Mouse (Mus musculus): ENCODE data around the gene 0610030E20Rik. TPM values are rescaled to one million over a fixed set of nuclear protein-coding genes. Genes with fewer than 3 reads are reported as not detected.

0610030E20Rik gene
- polyA plus RNA-seq, 1 experiment from 2014 or later: 17.8 TPM

DNA sequence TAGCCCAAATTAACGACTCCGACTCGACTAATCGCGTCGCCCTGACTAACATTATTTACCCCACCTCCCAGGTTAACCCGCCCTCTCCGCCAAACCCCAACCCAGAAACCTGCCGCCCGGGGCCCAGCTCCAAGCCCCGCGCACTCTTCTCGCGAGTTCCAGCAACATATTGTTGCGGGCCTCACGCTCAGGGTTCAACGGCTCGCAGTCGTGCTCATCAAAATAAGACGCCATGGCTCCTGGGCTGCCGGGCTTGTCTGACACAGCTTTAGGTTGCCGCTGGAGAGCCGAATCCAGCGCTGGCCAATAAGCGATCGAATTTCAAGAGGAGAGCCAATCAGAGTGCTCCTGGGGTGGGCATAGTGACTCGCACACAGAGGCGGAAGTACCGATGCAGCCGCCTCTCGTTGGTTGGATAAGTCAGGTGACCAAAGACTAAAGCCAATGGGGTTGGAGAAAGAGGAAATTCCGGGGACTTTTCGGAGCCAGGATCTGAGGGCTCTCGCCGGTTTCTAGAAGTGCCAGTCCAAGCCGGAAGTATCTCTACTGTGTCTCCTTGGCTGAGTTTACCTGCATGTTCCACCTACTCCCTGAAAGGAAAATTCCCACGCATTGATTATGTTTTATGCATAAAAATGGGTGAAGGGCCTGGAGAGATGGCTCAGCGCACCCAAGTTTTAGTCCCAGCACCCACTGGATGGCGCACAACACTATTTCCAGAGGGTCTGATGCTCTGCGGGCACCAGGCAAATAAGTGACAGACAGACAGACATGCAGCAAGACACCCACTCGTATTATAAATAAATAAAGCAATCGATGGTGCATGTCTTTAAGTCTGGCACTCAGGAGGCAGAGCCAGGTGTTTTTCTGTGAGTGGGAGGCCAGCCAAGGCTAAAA, 15.3 kb downstream of the 0610030E20Rik start:
- ATAC-seq: peak; percentile 95
- WGBS (ENCODE audit: insufficient replicate concordance): under 1% methylated on average over 42 of the region's 42 CpGs

DNA sequence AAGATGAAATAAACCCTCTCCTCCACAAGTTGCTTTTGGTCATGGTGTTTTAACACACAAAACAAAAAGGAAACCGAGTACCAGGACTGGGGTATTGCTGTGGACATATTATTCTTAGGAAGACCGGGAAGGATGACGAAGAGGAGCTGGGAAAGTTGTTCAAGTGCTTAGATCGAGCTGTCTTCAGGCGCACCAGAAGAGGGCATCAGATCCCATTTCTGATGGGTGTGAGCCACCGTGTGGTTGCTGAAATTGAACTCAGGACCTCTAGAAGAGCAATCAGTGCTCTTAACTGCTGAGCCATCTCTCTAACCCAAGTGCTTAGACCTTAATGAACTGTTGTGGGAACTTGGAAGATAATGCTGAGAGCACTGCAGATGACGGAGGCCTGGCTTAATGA, 16.9 kb downstream of the 0610030E20Rik start:
- no peak overlapping the region for H3K27ac ChIP-seq
- H3K27me3 ChIP-seq (replicated peaks): no peaks in the 10 kb centered on the region
- H3K4me1 ChIP-seq: peaks cover 42% of the 10 kb centered on the region
- no peak overlapping the region for H3K9ac ChIP-seq
- peaks cover 30% of the 10 kb centered on the region for H3K36me3 ChIP-seq
- no peak overlapping the region for H3K4me3 ChIP-seq
- H3K9me3 ChIP-seq (replicated peaks): no peaks in the 10 kb centered on the region
- no peak for ATAC-seq
- H3K4me2 ChIP-seq: no peak overlapping the region
- WGBS (ENCODE audit: insufficient replicate concordance): 39% methylated on average over 7 of the region's 7 CpGs

More for the DNA sequence above, 15.3 kb downstream of the 0610030E20Rik start:
- H3K4me1 ChIP-seq: peaks cover 58% of the 10 kb centered on the region
- peak overlapping the region; percentile 92 for H3K27ac ChIP-seq
- peaks cover under 1% of the 10 kb centered on the region; the same call in 1 of the 2 replicates for H3K27me3 ChIP-seq (replicated peaks)
- H3K9ac ChIP-seq: peak overlapping the region; percentile 84
- H3K36me3 ChIP-seq: peaks cover 36% of the 10 kb centered on the region
- H3K4me2 ChIP-seq: peak overlapping the region; percentile 82
- H3K9me3 ChIP-seq (replicated peaks): no peaks in the 10 kb centered on the region
- H3K4me3 ChIP-seq: peak overlapping the region; percentile 77

DNA sequence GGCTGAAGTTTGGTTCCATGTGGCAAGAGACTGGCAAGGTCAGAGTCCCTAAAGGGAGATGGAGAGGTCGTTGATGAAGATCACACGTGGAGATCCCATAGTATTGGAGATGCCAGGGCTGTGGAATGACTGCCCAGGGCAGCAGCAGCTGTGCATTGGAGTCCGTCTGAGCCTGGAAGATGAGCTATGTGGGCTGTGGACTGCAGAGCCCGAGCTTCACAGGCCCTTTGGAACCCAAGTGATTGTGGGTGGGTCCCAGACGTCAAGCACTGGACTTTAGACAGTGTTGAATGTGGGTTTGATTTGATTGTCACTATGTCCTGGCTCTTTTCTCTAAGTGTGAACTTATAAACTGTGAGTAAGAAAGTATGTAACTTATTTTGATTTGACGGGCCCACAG, 17.9 kb downstream of the 0610030E20Rik start:
- no peak overlapping the region for H3K4me3 ChIP-seq
- peaks cover 30% of the 10 kb centered on the region for H3K36me3 ChIP-seq
- no peak overlapping the region for H3K4me2 ChIP-seq
- no peak overlapping the region for H3K9ac ChIP-seq
- H3K27ac ChIP-seq: no peak overlapping the region
- H3K4me1 ChIP-seq: peaks cover 41% of the 10 kb centered on the region
- H3K27me3 ChIP-seq (replicated peaks): no peaks in the 10 kb centered on the region
- 60% methylated on average over 6 of the region's 6 CpGs for WGBS (ENCODE audit: insufficient replicate concordance)
- no peaks in the 10 kb centered on the region for H3K9me3 ChIP-seq (replicated peaks)
- no peak for ATAC-seq

DNA sequence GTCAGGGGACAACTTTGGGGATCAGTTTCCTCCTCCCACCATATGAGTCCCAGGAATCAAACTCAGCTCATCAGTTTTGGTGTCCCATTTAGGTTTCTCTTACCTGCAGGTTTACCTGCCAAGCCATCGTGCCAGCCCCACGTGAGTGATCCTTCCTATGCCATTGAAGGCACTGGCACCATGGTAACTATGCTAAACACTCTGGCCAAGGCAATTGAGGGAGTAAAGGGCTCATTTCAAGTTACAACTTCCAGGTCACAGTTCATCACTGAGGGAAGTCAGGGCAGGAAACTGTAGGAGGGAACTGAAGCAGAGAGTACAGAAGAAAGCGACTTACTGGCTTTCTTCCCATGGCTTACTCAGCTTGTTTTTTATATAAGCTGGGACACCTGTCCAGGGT, 19.2 kb downstream of the 0610030E20Rik start:
- H3K4me1 ChIP-seq: peaks cover 41% of the 10 kb centered on the region
- no peaks in the 10 kb centered on the region for H3K27me3 ChIP-seq (replicated peaks)
- H3K9me3 ChIP-seq (replicated peaks): no peaks in the 10 kb centered on the region
- H3K4me3 ChIP-seq: no peak overlapping the region
- H3K36me3 ChIP-seq: peaks cover 20% of the 10 kb centered on the region
- no peak for ATAC-seq
- H3K27ac ChIP-seq: no peak overlapping the region
- no peak overlapping the region for H3K9ac ChIP-seq
- 56% methylated on average over 3 of the region's 3 CpGs for WGBS (ENCODE audit: insufficient replicate concordance)
- no peak overlapping the region for H3K4me2 ChIP-seq

GRCm38 (mm10) chr6:72366844-72367443, 19.8 kb downstream of the 0610030E20Rik start, which contains the start of gene Rnf181:
Rnf181 (minus strand) TSS chr6:72366956.
- H3K9ac ChIP-seq: no peak within 1 kb of the TSS
- 66% methylated on average over 4 of the region's 4 CpGs for WGBS (ENCODE audit: insufficient replicate concordance)
- ATAC-seq: no peak
- no peak within 1 kb of the TSS for H3K27ac ChIP-seq
- no peaks in the 10 kb centered on the region for H3K9me3 ChIP-seq (replicated peaks)
- no peak within 1 kb of the TSS for H3K4me2 ChIP-seq
- H3K27me3 ChIP-seq (replicated peaks): no peaks in the 10 kb centered on the region
- H3K4me1 ChIP-seq: peaks cover 41% of the 10 kb centered on the region
- no peak within 1 kb of the TSS for H3K4me3 ChIP-seq
- peaks cover 20% of the 10 kb centered on the region for H3K36me3 ChIP-seq

GRCm38 (mm10) chr6:72367460-72367974, 20.4 kb downstream of the 0610030E20Rik start:
- Histone ChIP-seq H3K9ac (no peak overlapping the region), H3K4me1 (peaks cover 46% of the 10 kb centered on the region), H3K4me2 (no peak overlapping the region), H3K9me3 (replicated peaks) (no peaks in the 10 kb centered on the region), H3K27ac (no peak overlapping the region), H3K27me3 (replicated peaks) (no peaks in the 10 kb centered on the region), H3K4me3 (no peak overlapping the region), H3K36me3 (peaks cover 24% of the 10 kb centered on the region)
- 72% methylated on average over 4 of the region's 4 CpGs for WGBS (ENCODE audit: insufficient replicate concordance)
- no peak for ATAC-seq

DNA sequence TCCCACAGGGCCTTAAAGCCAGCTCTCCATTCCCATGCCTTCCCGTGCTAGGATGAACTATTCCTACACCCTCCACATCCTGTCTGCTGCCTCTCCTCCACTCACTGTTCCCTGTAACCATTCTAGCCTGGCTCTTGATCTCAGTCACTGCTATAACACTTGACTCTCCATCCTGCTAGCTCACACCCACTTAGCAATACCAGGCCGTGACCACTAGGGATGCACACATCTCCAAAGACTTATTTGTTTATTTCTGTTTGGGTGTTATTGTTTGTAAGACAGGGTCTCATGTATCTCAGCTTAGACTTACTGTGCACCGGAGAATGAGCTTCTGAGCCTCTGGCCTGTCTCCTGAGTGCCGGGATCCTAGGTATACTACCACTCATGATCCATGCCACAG, 22.4 kb downstream of the 0610030E20Rik start:
- H3K4me1 ChIP-seq: peaks cover 53% of the 10 kb centered on the region
- H3K4me3 ChIP-seq: no peak overlapping the region

DNA sequence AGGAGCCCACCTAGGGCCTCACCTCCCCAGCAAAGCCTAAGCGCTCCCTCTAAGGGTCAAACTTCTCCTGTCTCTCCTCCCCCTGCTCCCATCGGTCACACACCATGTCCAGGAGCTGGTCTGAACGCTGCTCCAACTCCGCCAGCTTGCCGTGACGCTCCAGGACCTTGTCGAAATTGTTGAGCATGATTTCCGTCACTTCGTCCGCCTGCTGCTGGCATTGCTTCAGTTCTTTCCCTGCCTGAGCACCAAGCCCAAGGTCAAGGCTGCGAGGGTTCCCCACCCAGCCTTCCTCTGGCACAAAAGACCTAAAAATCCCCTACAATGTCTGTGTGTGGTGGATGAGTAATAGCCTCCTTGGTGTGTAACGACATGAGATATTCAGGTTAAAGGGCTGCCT, 23.0 kb downstream of the 0610030E20Rik start:
- no peak overlapping the region for H3K4me2 ChIP-seq
- H3K36me3 ChIP-seq: peaks cover 24% of the 10 kb centered on the region
- WGBS (ENCODE audit: insufficient replicate concordance): 78% methylated on average over 12 of the region's 12 CpGs
- no peak overlapping the region for H3K9ac ChIP-seq
- H3K27me3 ChIP-seq (replicated peaks): no peaks in the 10 kb centered on the region
- H3K9me3 ChIP-seq (replicated peaks): no peaks in the 10 kb centered on the region
- H3K27ac ChIP-seq: no peak overlapping the region
- no peak for ATAC-seq
- H3K4me1 ChIP-seq: peaks cover 58% of the 10 kb centered on the region
- H3K4me3 ChIP-seq: no peak overlapping the region

More for the DNA sequence above, 22.4 kb downstream of the 0610030E20Rik start:
- Histone ChIP-seq H3K27ac (no peak overlapping the region), H3K27me3 (replicated peaks) (no peaks in the 10 kb centered on the region), H3K4me2 (no peak overlapping the region), H3K9me3 (replicated peaks) (no peaks in the 10 kb centered on the region), H3K9ac (no peak overlapping the region), H3K36me3 (peaks cover 24% of the 10 kb centered on the region)
- WGBS (ENCODE audit: insufficient replicate concordance): 76% methylated on average over 4 of the region's 4 CpGs
- no peak for ATAC-seq

- H3K4me2 ChIP-seq: no peak overlapping the region
- WGBS (ENCODE audit: insufficient replicate concordance): 67% methylated on average over 5 of the region's 5 CpGs
- H3K9ac ChIP-seq: no peak overlapping the region
- peaks cover 69% of the 10 kb centered on the region for H3K4me1 ChIP-seq
- peak overlapping the region; percentile 53 for H3K27ac ChIP-seq
- no peak for ATAC-seq
- no peak overlapping the region for H3K4me3 ChIP-seq
- no peaks in the 10 kb centered on the region for H3K9me3 ChIP-seq (replicated peaks)
- H3K27me3 ChIP-seq (replicated peaks): no peaks in the 10 kb centered on the region
- H3K36me3 ChIP-seq: peaks cover 32% of the 10 kb centered on the region
Observed at GRCm38 (mm10) chr6:72371147-72371546, 24.0 kb downstream of the 0610030E20Rik start.

DNA sequence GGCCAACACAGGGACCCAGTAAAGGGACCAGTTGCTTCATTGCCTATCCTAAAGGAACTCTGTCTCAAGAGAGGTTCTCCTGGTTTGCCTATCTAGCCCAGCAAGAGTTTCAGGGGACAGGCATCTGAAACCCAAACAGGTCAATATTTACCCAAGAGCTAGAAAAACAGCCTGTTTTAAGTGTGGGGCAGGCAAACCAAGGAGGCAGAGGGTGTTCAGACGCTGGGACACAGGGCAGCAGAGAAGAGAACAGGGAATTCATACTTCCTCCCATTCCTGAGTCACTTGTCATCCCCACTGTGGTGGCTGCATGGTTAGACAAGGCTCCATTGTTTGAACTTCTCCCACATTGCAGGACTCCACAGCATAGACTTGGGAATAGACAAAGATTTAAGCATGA, 24.5 kb downstream of the 0610030E20Rik start:
- H3K27me3 ChIP-seq (replicated peaks): no peaks in the 10 kb centered on the region
- peaks cover 34% of the 10 kb centered on the region for H3K36me3 ChIP-seq
- H3K9ac ChIP-seq: no peak overlapping the region
- H3K4me3 ChIP-seq: no peak overlapping the region
- WGBS (ENCODE audit: insufficient replicate concordance): 52% methylated on average over 1 of the region's 1 CpGs
- H3K9me3 ChIP-seq (replicated peaks): no peaks in the 10 kb centered on the region
- H3K27ac ChIP-seq: peak overlapping the region; percentile 53
- no peak overlapping the region for H3K4me2 ChIP-seq
- ATAC-seq: no peak
- peaks cover 73% of the 10 kb centered on the region for H3K4me1 ChIP-seq

DNA sequence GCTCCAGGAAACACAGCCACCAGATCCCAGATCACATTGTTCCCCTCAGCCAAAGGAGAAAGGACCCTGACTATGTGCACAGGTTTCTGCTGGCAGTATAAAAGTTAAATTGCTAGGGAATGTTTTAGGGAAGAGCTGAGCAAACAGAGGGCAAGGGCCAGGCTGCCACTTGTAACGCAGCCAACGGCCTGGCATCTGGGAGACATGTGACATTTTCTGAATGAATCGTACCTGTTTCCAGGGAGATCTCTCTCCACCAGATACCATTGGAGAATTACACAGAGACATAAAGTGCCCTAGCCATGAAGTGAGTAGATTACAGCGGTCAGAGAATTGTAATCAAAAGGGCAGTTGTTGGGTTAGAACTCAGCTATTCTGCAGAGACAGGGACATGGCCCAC, 26.1 kb downstream of the 0610030E20Rik start:
- H3K4me3 ChIP-seq: no peak overlapping the region
- no peak overlapping the region for H3K27ac ChIP-seq
- peaks cover 86% of the 10 kb centered on the region for H3K4me1 ChIP-seq
- no peak overlapping the region for H3K9ac ChIP-seq
- no peak for ATAC-seq
- 89% methylated on average over 4 of the region's 4 CpGs for WGBS (ENCODE audit: insufficient replicate concordance)
- H3K36me3 ChIP-seq: peaks cover 39% of the 10 kb centered on the region
- no peaks in the 10 kb centered on the region for H3K27me3 ChIP-seq (replicated peaks)
- no peak overlapping the region for H3K4me2 ChIP-seq
- H3K9me3 ChIP-seq (replicated peaks): no peaks in the 10 kb centered on the region

- Histone ChIP-seq H3K4me2 (peak overlapping the region; percentile 60), H3K27me3 (replicated peaks) (no peaks in the 10 kb centered on the region), H3K4me3 (no peak overlapping the region), H3K9me3 (replicated peaks) (no peaks in the 10 kb centered on the region), H3K36me3 (peaks cover 29% of the 10 kb centered on the region), H3K27ac (peak overlapping the region; percentile 12), H3K4me1 (peaks cover 95% of the 10 kb centered on the region), H3K9ac (no peak overlapping the region)
- 52% methylated on average over 7 of the region's 7 CpGs for WGBS (ENCODE audit: insufficient replicate concordance)
- no peak for ATAC-seq
Observed at GRCm38 (mm10) chr6:72374206-72374605, 27.1 kb downstream of the 0610030E20Rik start.

All from liver, embryonic 12.5 days (tissue).